Mouse (Mus musculus) cortical plate, adult 2 months (tissue): ENCODE results near the gene Gad1. TPM values are rescaled to one million over a fixed set of nuclear protein-coding genes. Genes with fewer than 3 reads are reported as not detected.
A peak's percentile ranks its signal among the peaks of the same experiment; 100 is the strongest.

Source experiments
- H3K27ac ChIP-seq: fragments of 200-500 bp; 2 replicates; pipeline ENCODE4 v1.5.1; 2012; ENCODE audit warnings: low read length, control low read depth, inconsistent platforms; ENCODE audit not compliant: insufficient read depth
- H3K4me1 ChIP-seq: fragments of 200-500 bp; 2 replicates; pipeline ENCODE4 v1.6.1; 2011; ENCODE audit warnings: low read length; ENCODE audit not compliant: control insufficient read depth, insufficient read depth
- H3K4me3 ChIP-seq: fragments of 200-500 bp; 2 replicates; pipeline ENCODE4 v1.5.1; 2011; ENCODE audit warnings: mild to moderate bottlenecking, low read length, control low read depth; ENCODE audit not compliant: insufficient read depth
- CTCF ChIP-seq: fragments of 200-500 bp; IDR thresholded peaks from 2 replicates; pipeline ENCODE4 v1.5.1; 2011; ENCODE audit warnings: mild to moderate bottlenecking, control low read depth, low read length; ENCODE audit not compliant: insufficient read depth; ENCODE audit errors: extremely low read depth
- POLR2A ChIP-seq: fragments of 200-500 bp; IDR thresholded peaks from 2 replicates; pipeline ENCODE4 v1.6.1; 2011; ENCODE audit warnings: mild to moderate bottlenecking, low read length, control low read depth; ENCODE audit not compliant: insufficient read depth; ENCODE audit errors: extremely low read depth
- polyA plus RNA-seq: library from polyadenylated mRNA; depleted of rRNA; stranded (reverse); fragments of >200 nt; gene quantifications from 2 replicates; pipeline ENCODE4 v1.2.3, GENCODE M21; 2012

The Gad1 gene
- polyA plus RNA-seq, 1 experiment = 343 TPM

DNA sequence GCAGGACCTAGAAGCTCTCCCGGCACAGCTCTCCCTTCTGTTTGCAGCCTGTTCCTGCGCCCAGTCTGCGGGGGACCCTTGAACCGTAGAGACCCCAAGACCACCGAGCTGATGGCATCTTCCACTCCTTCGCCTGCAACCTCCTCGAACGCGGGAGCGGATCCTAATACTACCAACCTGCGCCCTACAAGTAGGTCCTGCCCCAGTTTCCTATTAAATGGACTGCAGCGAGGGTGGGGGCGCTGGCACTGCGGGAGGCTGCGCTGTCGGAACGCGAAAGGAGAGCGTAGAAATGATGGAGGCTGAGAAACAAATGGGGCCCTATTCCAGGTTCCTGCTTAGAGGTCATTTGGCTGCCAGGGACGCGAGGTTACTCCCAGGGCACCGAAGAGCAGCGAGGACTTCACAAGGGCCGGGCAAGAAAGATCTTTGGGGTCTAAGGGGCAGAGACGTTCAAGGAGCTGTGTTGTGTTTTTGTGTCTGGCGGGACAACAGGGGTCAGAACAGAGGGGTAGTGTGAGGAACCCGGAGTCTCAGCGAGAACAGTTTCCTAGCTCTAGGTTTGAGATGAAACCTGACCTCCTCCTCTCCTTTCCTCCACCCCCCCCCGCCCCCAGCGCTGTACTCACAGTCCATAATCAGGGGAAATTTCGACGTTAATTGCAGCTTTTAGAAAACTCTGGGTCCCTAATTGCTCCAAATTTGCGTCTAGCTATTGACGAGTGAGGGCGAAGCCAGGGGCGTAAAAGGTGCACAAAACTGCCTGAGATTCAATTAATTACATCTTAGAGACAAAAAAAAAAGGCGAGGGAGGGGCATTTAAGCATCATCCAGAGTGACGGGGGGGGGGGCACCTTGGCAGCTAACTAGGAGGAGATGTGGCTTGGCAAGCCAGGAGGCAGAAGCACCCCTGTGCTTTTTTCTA, 11.1 kb downstream of the Gad1 start:
- H3K4me3 ChIP-seq = peak overlapping the region; percentile 45
- peak overlapping the region; percentile 51 for H3K27ac ChIP-seq
- no peaks in the 10 kb centered on the region for H3K4me1 ChIP-seq
- TF ChIP-seq CTCF (no peak), POLR2A (0 out of 2 replicates have a peak, but pooled peaks have one; percentile 20)

DNA sequence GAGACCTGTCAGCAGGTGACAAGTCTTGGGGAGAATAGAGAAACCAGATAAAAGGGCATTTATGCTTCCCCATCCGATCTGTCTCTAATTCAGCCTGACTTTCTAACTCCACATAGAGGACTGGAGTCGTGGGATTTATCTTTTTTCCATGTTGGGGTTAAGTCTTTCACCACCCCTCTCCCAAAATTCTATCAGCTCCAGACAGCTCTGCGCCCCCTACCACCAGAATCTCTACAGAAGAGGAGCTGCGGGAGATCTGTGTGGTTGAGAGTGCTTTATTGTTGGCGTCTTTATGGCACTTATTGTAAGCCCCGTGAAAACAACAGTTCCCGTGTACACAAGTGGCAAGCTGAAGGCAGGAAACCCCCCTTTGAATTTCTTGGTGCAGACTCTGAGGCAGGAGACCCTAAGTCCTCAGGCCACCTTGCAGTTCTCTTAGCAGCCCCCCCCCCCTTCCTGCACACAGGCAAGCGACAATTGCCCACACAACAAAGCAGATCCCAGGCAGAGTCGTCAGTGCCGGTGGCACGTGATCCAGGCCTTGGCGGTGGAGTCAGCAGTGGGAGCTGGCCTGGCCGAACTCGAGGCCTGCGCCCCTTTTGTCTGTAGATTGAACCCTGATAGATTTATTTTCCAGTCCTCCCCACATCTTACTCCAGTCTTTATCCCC, 11.9 kb downstream of the Gad1 start:
- TF ChIP-seq POLR2A = no peak
- TF ChIP-seq CTCF = no peak
- H3K4me1 ChIP-seq = no peaks in the 10 kb centered on the region
- H3K4me3 ChIP-seq = peak overlapping the region; percentile 45
- H3K27ac ChIP-seq = no peak overlapping the region

DNA sequence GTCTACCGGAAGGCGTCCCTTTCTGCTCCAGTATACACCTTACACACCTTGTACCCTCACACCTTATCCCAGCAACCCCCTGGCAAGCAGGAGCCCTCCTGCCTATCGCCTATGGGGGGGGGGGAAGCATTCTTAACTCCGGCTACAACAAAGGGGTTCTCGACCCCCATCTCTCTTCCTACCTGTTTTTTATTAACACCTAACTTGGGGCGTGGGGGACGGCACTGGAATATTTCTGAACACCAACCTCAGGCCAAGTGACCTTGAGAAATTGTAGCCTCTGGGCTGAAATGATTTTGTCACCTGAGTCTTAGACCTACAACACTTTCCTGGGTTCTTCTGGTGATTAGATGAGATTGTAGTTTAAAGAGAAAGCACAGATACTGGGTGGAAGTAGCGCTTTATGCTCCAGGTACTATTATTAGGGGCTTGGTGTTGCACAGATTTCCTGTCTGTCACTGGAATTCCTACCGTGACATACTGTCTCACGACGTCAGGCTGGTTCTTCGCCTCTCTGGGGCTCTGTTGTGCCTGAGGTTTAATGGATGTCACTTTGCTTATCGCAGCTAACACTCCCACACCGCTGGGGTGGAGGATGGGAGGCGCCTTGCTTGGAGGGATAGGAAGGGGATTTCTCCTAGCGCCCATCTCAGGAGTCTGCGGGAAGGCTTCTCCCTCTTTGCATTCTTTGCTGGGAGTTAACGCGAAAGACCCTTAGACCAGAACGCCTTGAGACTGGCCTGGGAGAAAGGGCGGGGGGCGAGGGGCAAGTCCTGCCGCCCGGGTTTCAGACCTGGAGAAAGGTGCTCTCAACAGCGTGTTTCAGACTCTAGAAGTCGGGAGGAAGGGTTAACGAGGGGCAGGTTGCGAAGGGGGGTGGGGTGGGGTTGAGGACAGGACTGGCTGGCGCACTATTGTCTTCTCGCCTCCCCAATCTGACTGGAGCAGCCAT, 13.1 kb downstream of the Gad1 start:
- H3K4me3 ChIP-seq = peak overlapping the region; percentile 45
- H3K4me1 ChIP-seq = no peaks in the 10 kb centered on the region
- 0 out of 2 replicates have a peak overlapping the region, but pooled peaks have one; percentile 23 for H3K27ac ChIP-seq
- TF ChIP-seq POLR2A = no peak
- no peak for TF ChIP-seq CTCF

DNA sequence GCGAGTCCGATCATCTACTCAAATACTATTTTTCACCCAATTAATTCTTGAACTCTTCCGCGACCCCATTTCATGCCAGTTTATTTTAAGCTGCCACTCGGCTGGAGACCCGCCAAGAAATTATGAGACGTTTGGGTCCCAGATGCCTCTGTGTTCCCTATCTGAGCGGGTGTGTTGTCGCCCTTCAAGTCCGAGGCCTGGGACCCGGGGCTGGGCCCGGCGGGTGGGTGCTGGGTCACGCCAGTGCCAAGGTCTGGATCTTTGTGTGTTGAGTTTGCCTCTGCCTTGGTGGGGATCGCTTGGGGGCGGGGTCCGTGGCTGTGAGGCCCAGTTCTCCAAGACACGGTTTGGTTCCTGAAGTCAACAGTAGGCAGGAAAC, 13.7 kb downstream of the Gad1 start:
- Histone ChIP-seq H3K4me3 (peak overlapping the region; percentile 45; the same call in 1 of the 2 replicates), H3K4me1 (no peaks in the 10 kb centered on the region), H3K27ac (no peak overlapping the region)
- TF ChIP-seq CTCF (no peak), POLR2A (no peak)

DNA sequence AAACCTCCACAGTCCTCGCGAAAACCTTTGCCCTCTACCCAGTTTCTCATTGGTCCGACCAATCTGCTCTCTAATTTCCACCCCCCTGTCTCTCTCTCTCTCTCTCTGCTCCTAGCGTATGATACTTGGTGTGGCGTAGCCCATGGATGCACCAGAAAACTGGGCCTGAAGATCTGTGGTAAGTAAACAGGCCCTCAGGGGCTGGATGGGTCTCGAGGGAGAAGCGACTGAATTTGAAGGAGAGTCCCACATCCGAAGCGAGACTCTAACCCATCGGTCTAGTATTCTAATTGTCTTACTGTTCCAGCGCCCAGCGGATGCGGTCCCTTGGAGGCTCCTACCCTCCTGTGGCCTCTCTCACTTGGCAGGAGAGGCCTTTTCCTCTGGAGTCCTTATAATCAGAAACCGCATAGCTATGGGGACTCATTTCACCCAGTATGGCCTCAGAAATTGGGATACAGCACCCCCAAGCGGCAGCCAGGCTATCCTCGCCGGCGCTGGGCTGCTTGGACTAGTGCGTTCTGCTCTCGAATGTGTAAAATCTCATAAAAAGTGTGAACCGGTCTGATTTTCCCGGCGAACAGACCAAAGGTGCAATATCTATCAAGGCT, 14.3 kb downstream of the Gad1 start:
- H3K27ac ChIP-seq = no peak overlapping the region
- H3K4me3 ChIP-seq = peak overlapping the region; percentile 45; the same call in 1 of the 2 replicates
- no peaks in the 10 kb centered on the region for H3K4me1 ChIP-seq
- TF ChIP-seq CTCF (0 out of 2 replicates have a peak, but pooled peaks have one; percentile 10), POLR2A (no peak)

DNA sequence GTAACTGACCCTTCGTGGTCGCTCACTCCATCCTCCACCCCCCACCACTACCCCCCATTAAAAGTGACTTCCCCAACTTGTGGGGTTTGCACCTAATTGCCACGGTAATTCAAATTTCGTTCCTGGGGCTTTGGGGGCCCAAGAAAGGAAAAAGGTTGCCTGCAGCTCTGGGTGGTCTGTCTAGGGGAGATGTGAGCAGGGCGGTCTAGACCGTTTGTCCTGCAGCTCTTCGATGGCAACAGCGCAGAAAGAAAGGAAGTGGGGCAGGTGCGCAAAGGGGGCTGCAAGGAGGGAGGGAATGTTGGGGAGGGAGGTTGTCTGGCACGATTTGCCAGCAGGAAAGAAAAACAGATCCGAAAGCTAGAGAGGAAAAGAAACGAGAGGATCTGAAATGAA, 14.8 kb downstream of the Gad1 start:
- peak overlapping the region; percentile 9 for H3K4me3 ChIP-seq
- H3K27ac ChIP-seq = no peak overlapping the region
- H3K4me1 ChIP-seq = no peaks in the 10 kb centered on the region
- no peak for TF ChIP-seq CTCF
- TF ChIP-seq POLR2A = no peak

DNA sequence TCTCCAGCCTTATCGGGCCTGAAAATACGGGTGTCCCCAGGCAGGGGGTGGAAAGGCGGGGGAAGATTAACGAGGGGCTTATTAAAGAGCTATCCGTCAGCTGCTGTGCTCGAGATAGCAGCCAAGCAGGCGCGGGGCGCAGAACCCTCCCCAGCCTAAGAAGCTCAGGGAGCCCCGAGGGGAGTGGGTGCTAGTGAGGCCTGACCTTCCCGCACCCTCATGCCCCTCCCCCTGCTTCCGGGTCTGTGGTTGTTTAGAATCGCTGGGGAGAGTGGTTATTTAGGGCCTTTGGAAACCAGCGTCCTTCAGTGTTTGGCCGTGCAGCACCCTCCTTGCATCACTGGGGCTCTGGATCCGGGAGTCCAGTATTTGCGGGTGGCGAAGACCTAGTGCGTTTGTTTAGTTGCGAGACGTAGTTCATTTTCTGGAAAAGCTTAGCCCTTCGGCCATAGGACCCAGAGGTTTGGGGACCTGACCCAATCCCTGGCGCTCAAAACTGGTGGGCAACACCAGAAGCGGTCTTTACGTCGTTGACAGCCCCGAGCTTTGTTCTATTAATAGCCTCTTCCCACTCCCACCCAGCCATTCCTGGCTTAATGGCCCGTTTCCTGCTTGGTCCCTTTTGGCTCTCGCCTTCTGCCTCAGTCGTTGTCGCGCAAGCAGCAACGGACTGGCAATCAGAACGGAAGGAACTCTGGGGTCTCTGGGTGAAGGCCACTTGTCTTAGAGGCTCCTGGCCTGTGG, 15.5 kb downstream of the Gad1 start:
- Histone ChIP-seq H3K4me1 (no peaks in the 10 kb centered on the region), H3K27ac (no peak overlapping the region), H3K4me3 (peak overlapping the region; percentile 9; the same call in 1 of the 2 replicates)
- TF ChIP-seq POLR2A (no peak), CTCF (no peak)

DNA sequence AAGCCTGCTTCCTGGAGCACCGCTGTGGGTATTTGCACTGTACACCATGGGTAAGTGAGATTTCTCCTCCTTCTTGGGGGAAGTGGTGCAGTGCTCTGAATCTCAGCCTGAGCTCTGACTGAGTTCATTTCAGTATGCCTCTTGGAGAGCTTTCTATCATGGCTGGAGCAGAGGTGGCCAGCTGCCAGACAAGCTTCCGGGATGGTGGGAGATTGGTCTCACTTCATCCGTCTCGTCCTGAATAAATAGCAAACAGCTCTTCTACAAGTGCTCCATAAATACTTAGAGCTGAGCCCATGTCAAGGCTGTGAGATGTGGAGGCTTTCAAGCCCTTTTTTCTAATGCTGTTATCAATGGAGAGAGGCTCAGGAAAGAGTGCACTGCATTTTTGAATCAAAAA, 18.8 kb downstream of the Gad1 start:
- no peak overlapping the region for H3K27ac ChIP-seq
- no peak overlapping the region for H3K4me3 ChIP-seq
- H3K4me1 ChIP-seq = no peaks in the 10 kb centered on the region
- no peak for TF ChIP-seq POLR2A
- TF ChIP-seq CTCF = no peak

DNA sequence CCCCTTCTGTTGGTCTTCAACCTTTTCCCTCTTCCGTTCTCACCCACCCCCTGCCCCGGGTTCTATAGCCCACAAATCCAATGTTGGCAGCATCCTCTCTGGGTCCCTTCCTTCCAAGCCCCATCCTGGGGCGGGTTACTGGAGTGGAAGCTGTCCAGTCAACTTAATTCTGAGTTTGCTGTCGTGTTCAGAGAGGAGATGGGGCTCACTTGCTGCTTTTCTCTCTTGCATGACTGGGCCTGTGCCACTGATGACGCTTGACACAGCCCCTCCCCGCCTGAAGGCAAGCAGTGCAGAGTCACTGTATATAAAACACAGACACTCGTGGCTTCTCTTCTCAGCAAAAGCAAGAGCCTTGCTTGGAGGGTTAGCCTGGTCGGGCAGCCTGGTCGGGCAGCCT, 19.4 kb downstream of the Gad1 start:
- no peak for TF ChIP-seq CTCF
- no peak for TF ChIP-seq POLR2A
- Histone ChIP-seq H3K4me3 (no peak overlapping the region), H3K4me1 (no peaks in the 10 kb centered on the region), H3K27ac (no peak overlapping the region)
